Mouse (Mus musculus): ENCODE results near the gene Pdss2. TPM values are rescaled to one million over a fixed set of nuclear protein-coding genes. Genes with fewer than 3 reads are reported as not detected.

Gene Pdss2
- polyA plus RNA-seq, 2 experiments, result 4.4 to 4.7 TPM

DNA sequence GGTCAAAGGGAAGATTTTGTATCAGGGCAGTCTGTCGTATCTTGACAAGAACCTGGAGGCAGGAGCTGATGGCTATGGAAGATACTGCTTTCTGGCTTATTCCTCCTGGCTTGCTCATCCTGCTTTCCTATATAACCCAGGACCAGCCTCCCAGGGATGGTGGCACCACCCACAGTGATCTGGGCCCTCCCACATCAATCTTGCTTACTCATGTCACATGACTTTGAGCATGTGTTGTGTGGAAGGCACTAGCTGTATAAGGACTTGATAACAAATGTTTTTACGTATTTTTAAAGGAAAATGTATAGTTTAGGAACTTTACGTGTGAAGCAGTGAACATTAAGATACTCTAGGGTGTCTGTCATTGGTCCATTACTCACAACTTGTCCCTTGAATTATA, 161.4 kb downstream of the Pdss2 start:
- Histone ChIP-seq H3K27ac (no peak overlapping the region), H3K9me3 (ENCODE audit: control insufficient read depth, low read length) (no peaks in the 10 kb centered on the region), H3K4me3 (ENCODE audit: insufficient read depth in 1 of 2, low read depth in 2 of 2, low read length in 2 of 2) (no peak overlapping the region), H3K27me3 (ENCODE audit: control insufficient read depth, insufficient read depth, low read length) (no peaks in the 10 kb centered on the region), H3K36me3 (replicated peaks; ENCODE audit: control insufficient read depth, insufficient read depth, low read depth) (no peaks in the 10 kb centered on the region), H3K4me1 (replicated peaks; ENCODE audit: control insufficient read depth in 2 of 2, insufficient read depth in 2 of 2, low read length in 1 of 2) (peaks cover 4 to 10% of the 10 kb centered on the region in 2 experiments), H3K4me2 (ENCODE audit: low read depth) (no peak overlapping the region), H3K9ac (replicated peaks) (no peak overlapping the region)
- WGBS (ENCODE audit: insufficient replicate concordance), result 75% methylated on average over 3 of the region's 3 CpGs
- DNase-seq (ENCODE audit: low read depth in 3 of 3, low spot score in 3 of 3) (no peak), ATAC-seq (ENCODE audit: insufficient read depth) (no peak; the same call in 1 of the 2 replicates)
- no peak for TF ChIP-seq EP300 (IDR thresholded peaks at IDR 0.05; ENCODE audit: low read depth)
- no peak for TF ChIP-seq CTCF (IDR thresholded peaks at IDR 0.05; ENCODE audit: low read depth)

DNA sequence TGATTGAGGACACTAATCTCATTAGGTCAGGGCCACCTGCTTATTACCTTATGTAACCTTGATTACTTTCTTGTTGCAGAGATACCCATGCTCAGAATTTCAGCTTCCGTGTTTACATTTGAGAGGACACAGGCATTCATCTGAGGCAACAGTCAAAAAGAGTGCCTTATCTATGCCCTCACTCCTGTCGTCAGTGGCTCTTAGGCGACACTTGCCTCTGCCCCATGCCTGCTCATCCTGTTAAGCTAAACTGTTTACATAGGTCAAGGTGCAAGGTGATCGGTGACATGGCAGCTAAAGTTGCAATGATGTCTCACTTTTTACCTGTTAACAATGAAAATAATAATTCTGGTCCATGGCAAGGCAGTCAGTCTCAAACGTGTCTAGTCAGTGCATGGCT, 163.3 kb downstream of the Pdss2 start:
- Histone ChIP-seq H3K9me3 (ENCODE audit: control insufficient read depth, low read length) (no peaks in the 10 kb centered on the region), H3K27ac (no peak overlapping the region), H3K27me3 (ENCODE audit: control insufficient read depth, insufficient read depth, low read length) (no peaks in the 10 kb centered on the region), H3K4me1 (replicated peaks; ENCODE audit: control insufficient read depth in 2 of 2, insufficient read depth in 2 of 2, low read length in 1 of 2) (peaks cover 4 to 10% of the 10 kb centered on the region in 2 experiments), H3K36me3 (replicated peaks; ENCODE audit: control insufficient read depth, insufficient read depth, low read depth) (no peaks in the 10 kb centered on the region), H3K9ac (replicated peaks) (no peak overlapping the region), H3K4me2 (ENCODE audit: low read depth) (no peak overlapping the region), H3K4me3 (ENCODE audit: insufficient read depth in 1 of 2, low read depth in 2 of 2, low read length in 2 of 2) (no peak overlapping the region)
- WGBS (ENCODE audit: insufficient replicate concordance), result 30% methylated on average over 5 of the region's 5 CpGs
- TF ChIP-seq CTCF (IDR thresholded peaks at IDR 0.05; ENCODE audit: low read depth) (no peak), EP300 (IDR thresholded peaks at IDR 0.05; ENCODE audit: low read depth) (no peak)
- ATAC-seq (ENCODE audit: insufficient read depth) (peak; percentile 60; the same call in 1 of the 2 replicates), DNase-seq (ENCODE audit: low read depth in 3 of 3, low spot score in 3 of 3) (peak in 1 of 3 experiments; percentile 13)

DNA sequence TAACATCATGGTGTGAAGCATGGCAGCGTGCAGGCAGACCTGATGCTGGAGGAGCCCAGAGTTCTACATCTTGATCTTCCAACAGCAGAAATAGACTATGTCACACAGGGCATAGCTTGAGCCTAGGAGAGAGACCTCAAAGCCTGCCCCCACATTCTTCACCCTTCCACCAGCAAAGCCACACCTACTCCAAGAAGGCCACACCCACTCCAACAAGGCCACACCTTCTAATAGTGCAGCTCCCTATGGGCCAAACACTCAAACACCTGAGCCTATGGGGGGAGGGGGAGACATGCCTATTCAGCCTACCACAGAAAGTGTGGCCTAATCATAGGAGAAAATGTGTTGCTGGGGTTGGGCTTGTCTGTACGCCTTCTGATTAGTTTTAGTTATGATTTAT, 171.6 kb downstream of the Pdss2 start:
- H3K27me3 ChIP-seq (ENCODE audit: control insufficient read depth, insufficient read depth, low read length), result no peaks in the 10 kb centered on the region
- TF ChIP-seq EP300 (IDR thresholded peaks at IDR 0.05; ENCODE audit: low read depth), result no peak
- no peak for TF ChIP-seq CTCF (IDR thresholded peaks at IDR 0.05; ENCODE audit: low read depth)
- 0 out of 4 replicates have a peak, but pooled peaks cover 0 to 2% of the 10 kb centered on the region in 2 experiments for H3K4me1 ChIP-seq (replicated peaks; ENCODE audit: control insufficient read depth in 2 of 2, insufficient read depth in 2 of 2, low read length in 1 of 2)
- H3K9me3 ChIP-seq (ENCODE audit: control insufficient read depth, low read length), result no peaks in the 10 kb centered on the region
- H3K36me3 ChIP-seq (replicated peaks; ENCODE audit: control insufficient read depth, insufficient read depth, low read depth), result no peaks in the 10 kb centered on the region
- DNase-seq (ENCODE audit: low read depth in 3 of 3, low spot score in 3 of 3), result no peak
- H3K9ac ChIP-seq (replicated peaks), result no peak overlapping the region
- no peak overlapping the region for H3K4me3 ChIP-seq (ENCODE audit: insufficient read depth in 1 of 2, low read depth in 2 of 2, low read length in 2 of 2)
- no peak overlapping the region for H3K27ac ChIP-seq
- ATAC-seq (ENCODE audit: insufficient read depth), result no peak
- WGBS (ENCODE audit: insufficient replicate concordance), result 79% methylated on average over 2 of the region's 2 CpGs
- no peak overlapping the region for H3K4me2 ChIP-seq (ENCODE audit: low read depth)

DNA sequence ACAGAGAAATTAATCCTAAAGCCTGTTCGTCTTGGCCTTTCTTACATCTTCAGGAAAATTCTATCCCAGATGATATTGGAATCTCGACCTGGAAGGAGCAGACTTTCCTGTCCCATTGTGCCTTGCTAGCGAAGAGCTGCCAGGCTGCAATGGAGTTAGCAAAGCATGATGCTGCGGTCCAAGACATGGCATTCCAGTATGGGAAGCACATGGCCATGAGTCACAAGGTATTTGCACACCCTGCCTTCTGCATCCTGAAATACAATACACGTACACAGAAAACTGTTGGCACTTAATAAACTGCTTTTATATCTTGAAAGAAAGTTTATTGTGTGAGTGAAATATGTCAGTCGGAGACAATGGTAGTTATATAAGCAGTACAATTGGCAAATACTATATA, 172.5 kb downstream of the Pdss2 start:
- Histone ChIP-seq H3K9ac (replicated peaks) (no peak overlapping the region), H3K27ac (no peak overlapping the region), H3K36me3 (replicated peaks; ENCODE audit: control insufficient read depth, insufficient read depth, low read depth) (no peaks in the 10 kb centered on the region), H3K4me2 (ENCODE audit: low read depth) (no peak overlapping the region), H3K9me3 (ENCODE audit: control insufficient read depth, low read length) (no peaks in the 10 kb centered on the region), H3K4me3 (ENCODE audit: insufficient read depth in 1 of 2, low read depth in 2 of 2, low read length in 2 of 2) (no peak overlapping the region), H3K27me3 (ENCODE audit: control insufficient read depth, insufficient read depth, low read length) (no peaks in the 10 kb centered on the region), H3K4me1 (replicated peaks; ENCODE audit: control insufficient read depth in 2 of 2, insufficient read depth in 2 of 2, low read length in 1 of 2) (0 out of 4 replicates have a peak, but pooled peaks cover 0 to 2% of the 10 kb centered on the region in 2 experiments)
- 68% methylated on average over 6 of the region's 6 CpGs for WGBS (ENCODE audit: insufficient replicate concordance)
- TF ChIP-seq EP300 (IDR thresholded peaks at IDR 0.05; ENCODE audit: low read depth) (no peak), CTCF (IDR thresholded peaks at IDR 0.05; ENCODE audit: low read depth) (no peak)
- no peak for DNase-seq (ENCODE audit: low read depth in 3 of 3, low spot score in 3 of 3)
- no peak for ATAC-seq (ENCODE audit: insufficient read depth)

DNA sequence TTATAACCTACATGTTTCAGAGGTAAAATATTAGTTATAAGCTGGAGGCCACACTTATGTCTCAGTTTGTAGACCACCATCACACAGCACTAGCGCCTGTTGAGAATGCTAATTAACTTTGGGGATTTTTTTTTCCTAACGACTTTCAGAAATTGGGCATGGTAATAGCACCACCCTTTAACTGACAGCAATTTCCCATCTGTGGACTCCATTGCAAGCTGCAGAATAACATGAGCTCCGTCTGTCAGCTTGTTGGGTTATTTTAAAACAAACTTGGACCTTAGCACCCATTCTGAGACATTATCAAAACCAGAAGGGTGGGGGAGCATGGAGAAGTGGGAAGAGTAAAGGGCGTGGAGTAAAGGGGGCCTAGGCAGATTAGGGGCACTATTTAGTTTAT, 174.5 kb downstream of the Pdss2 start:
- no peaks in the 10 kb centered on the region for H3K9me3 ChIP-seq (ENCODE audit: control insufficient read depth, low read length)

More for the DNA sequence above, 174.5 kb downstream of the Pdss2 start:
- 64% methylated on average over 4 of the region's 4 CpGs for WGBS (ENCODE audit: insufficient replicate concordance)
- Histone ChIP-seq H3K4me2 (ENCODE audit: low read depth) (no peak overlapping the region), H3K27ac (no peak overlapping the region), H3K9ac (replicated peaks) (no peak overlapping the region), H3K27me3 (ENCODE audit: control insufficient read depth, insufficient read depth, low read length) (no peaks in the 10 kb centered on the region), H3K4me1 (replicated peaks; ENCODE audit: control insufficient read depth in 2 of 2, insufficient read depth in 2 of 2, low read length in 1 of 2) (0 out of 4 replicates have a peak, but pooled peaks cover 0 to 2% of the 10 kb centered on the region in 2 experiments), H3K36me3 (replicated peaks; ENCODE audit: control insufficient read depth, insufficient read depth, low read depth) (no peaks in the 10 kb centered on the region), H3K4me3 (ENCODE audit: insufficient read depth in 1 of 2, low read depth in 2 of 2, low read length in 2 of 2) (no peak overlapping the region)
- ATAC-seq (ENCODE audit: insufficient read depth) (no peak), DNase-seq (ENCODE audit: low read depth in 3 of 3, low spot score in 3 of 3) (no peak)
- no peak for TF ChIP-seq CTCF (IDR thresholded peaks at IDR 0.05; ENCODE audit: low read depth)
- TF ChIP-seq EP300 (IDR thresholded peaks at IDR 0.05; ENCODE audit: low read depth), result no peak

Data from liver, embryonic 14.5 days (tissue).